Mouse (Mus musculus): ENCODE measurements around the gene Vmn1r163. TPM values are rescaled to one million over a fixed set of nuclear protein-coding genes. Genes with fewer than 3 reads are reported as not detected.

Gene Vmn1r163
- not detected in 2 replicates for polyA plus RNA-seq (2012; rRNA removed)

DNA sequence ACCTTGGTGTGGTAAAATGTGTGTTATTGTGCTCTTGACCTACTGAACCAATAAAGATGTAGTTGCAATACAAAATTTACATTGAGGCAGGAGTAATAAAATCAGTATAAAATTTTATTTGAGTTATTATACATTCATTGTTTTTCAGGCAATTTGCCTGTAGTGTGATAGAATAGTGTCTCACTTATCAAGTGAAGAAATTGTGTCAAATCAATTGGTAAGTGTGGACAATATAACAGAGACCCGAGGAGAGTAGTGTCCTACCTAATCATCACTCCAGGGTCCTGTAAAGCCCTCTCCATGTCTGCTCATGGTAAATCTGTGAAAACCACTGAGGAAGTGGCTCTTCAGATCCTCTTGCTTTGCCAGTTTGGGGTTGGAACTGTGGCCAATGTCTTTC, at the start of gene Vmn1r163:
Vmn1r163 (plus strand) TSS at position 301 of the 400 bp plus-strand sequence.

DNA sequence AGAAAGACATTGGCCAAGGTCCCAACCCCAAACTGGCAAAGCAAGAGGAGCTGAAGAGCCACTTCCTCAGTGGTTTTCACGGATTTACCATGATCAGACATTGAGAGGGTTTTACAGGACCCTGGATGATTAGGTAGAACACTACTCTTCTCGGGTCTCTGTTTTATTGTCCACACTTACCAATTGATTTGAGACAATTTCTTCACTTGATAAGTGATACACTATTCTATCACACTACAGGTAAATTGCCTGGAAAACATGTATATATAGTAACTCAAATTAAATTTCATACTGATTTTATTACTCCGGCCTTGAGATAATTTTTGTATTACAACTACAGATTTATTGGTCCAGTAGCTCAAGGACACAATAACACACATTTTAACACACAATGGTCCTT, 35.5 kb upstream of the Vmn1r163 start, which contains the start of gene Gm4216:
Gm4216 (minus strand) TSS at position 101 of the 400 bp plus-strand sequence.

DNA sequence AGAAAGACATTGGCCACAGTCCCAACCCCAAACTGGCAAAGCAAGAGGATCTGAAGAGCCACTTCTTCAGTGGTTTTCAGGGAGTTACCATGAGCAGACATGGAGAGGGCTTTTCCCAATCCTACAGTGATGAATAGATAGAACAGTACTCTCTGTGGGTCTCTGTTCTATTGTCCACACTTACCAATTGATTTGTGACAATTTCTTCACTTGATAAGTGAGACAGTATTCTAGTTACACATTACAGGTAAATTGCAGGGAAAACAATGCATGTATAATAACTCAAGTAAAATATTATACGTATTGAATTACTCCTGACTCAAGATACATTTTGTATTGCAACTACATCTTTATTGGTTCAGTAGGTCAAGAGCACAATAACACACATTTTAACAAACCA, 12.0 kb downstream of the Vmn1r163 start, which contains the start of gene Gm8720:
Gm8720 (minus strand) TSS at position 101 of the 400 bp plus-strand sequence.

Other genes starting within 250 kb of the Vmn1r163 start
- not detected in 2 replicates for gene Vmn1r159, start 211.9 kb upstream of the Vmn1r163 start, polyA plus RNA-seq (2012; rRNA removed)
- gene Vmn1r160, start 184.3 kb upstream of the Vmn1r163 start, polyA plus RNA-seq (2012; rRNA removed), result not detected in 2 replicates
- not detected in 2 replicates for gene Gm4214, start 70.9 kb upstream of the Vmn1r163 start, polyA plus RNA-seq (2012; rRNA removed)
- not detected in 2 replicates for gene Gm4216, start 35.6 kb upstream of the Vmn1r163 start, polyA plus RNA-seq (2012; rRNA removed)
- not detected in 2 replicates for gene Gm8720, start 11.9 kb downstream of the Vmn1r163 start, polyA plus RNA-seq (2012; rRNA removed)
- gene Gm10662, start 88.9 kb downstream of the Vmn1r163 start, polyA plus RNA-seq (2012; rRNA removed), result not detected in 2 replicates
- not detected in 2 replicates for gene Vmn1r165, start 161.8 kb downstream of the Vmn1r163 start, polyA plus RNA-seq (2012; rRNA removed)
- not detected in 2 replicates for gene Vmn1r166, start 196.1 kb downstream of the Vmn1r163 start, polyA plus RNA-seq (2012; rRNA removed)
- gene Gm6902, start 223.4 kb downstream of the Vmn1r163 start, polyA plus RNA-seq (2012; rRNA removed), result not detected in 2 replicates
- not detected in 2 replicates for gene Nlrp4e, start 245.7 kb downstream of the Vmn1r163 start, polyA plus RNA-seq (2012; rRNA removed)